Mouse (Mus musculus): Measurements from ENCODE around the gene Eme2.

GRCm38 (mm10) chr17:24913984-24914383, 19.1 kb upstream of the Eme2 start:
- no peak for TF ChIP-seq GATA1 (IDR thresholded peaks at IDR 0.05; ENCODE audit: low read length)
- TF ChIP-seq TAL1 (IDR thresholded peaks at IDR 0.05; ENCODE audit: low read length): no peak

Data from erythroblast, embryonic 14.5 days (primary cell).